Mouse (Mus musculus): Measurements from ENCODE around the gene Slc34a1. TPM values are rescaled to one million over a fixed set of nuclear protein-coding genes. Genes with fewer than 3 reads are reported as not detected.

Gene Slc34a1
- not detected in 2 replicates for polyA plus RNA-seq (2012; rRNA removed)

GRCm38 (mm10) chr13:55398088-55398487, at the start of gene Slc34a1:
Gene Slc34a1 (plus strand): TSS chr13:55398187.

GRCm38 (mm10) chr13:55362453-55363060, 35.4 kb upstream of the Slc34a1 start, which contains the start of gene Lman2:
Gene Lman2 (minus strand): TSS chr13:55362783.

DNA sequence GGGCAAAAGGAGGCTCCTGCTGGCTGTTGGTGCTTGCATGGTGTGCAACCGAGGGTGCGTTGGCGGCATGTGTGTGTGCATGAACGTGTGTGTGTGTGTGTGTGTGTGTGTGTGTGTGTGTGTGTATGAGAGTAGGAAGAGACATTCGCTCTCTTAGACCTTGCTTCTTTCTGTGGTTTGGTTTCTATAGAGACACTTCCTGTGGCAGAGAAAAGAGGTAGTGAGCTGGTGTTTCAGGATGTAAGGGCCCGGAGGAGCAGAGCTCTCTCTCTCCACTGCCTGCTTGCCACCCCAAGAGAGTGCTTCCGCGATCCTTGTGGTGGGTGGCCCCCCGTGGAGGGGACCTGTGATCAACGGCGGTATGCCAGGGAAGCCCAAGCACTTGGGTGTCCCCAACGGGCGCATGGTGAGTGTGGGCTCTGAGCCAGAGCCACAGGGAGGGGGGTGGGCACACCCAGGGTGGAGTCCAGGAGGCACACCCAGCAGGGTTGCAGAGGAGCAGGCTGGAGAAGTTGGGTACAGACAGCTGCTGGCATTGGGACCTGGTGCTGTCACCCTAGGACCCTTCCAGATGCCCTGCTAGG, 28.4 kb upstream of the Slc34a1 start, which contains the start of gene Rgs14:
Gene Rgs14 (plus strand): TSS at position 202 of the 584 bp plus-strand sequence.

GRCm38 (mm10) chr13:55414743-55415380, 16.9 kb downstream of the Slc34a1 start, which contains the start of gene Pfn3:
Gene Pfn3 (minus strand): TSS chr13:55415232.

GRCm38 (mm10) chr13:55426613-55427012, 28.6 kb downstream of the Slc34a1 start, which contains the start of gene F12:
Gene F12 (minus strand): TSS chr13:55426793.

DNA sequence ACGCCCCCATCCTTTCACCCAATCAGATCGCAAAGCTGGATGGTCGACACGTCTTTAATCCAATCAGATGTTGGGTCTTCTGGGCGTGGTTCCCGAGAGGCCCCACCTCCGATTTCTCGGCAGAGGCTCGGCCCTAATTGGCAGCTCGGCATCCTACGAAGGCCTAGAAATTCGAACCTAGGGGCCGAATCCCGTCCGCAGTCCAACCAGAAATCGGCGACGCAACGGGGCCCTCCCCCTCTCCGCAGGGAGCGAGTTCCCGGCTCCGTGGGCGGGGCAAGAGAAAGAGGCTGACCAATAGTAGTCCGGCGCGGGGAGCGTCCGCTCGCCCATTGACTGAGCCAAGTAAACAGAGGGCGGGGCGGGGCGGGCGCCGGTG, 46.9 kb downstream of the Slc34a1 start, which contains the start of gene Grk6:
Gene Grk6 (plus strand): TSS at position 136 of the 379 bp plus-strand sequence.

GRCm38 (mm10) chr13:55464027-55464884, 66.3 kb downstream of the Slc34a1 start, which contains the start of gene Prr7:
Gene Prr7 (plus strand): TSS chr13:55464267.

Other genes with a start within 250 kb of the Slc34a1 start
- gene Fgfr4, start 245.5 kb upstream of the Slc34a1 start, polyA plus RNA-seq (2012; rRNA removed): 3.7 and 4.2 TPM in 2 replicates
- gene Nsd1, start 188.4 kb upstream of the Slc34a1 start, polyA plus RNA-seq (2012; rRNA removed): 8.5 and 9.9 TPM in 2 replicates
- gene Prelid1, start 77.7 kb upstream of the Slc34a1 start, polyA plus RNA-seq (2012; rRNA removed): 106 and 131 TPM in 2 replicates
- 46.2 and 48.4 TPM in 2 replicates for gene Rab24, start 76.2 kb upstream of the Slc34a1 start, polyA plus RNA-seq (2012; rRNA removed)
- gene Mxd3, start 68.4 kb upstream of the Slc34a1 start, polyA plus RNA-seq (2012; rRNA removed): 28.7 and 32.2 TPM in 2 replicates
- 33.8 and 37.5 TPM in 2 replicates for gene Lman2, start 35.4 kb upstream of the Slc34a1 start, polyA plus RNA-seq (2012; rRNA removed)
- gene Rgs14, start 28.5 kb upstream of the Slc34a1 start, polyA plus RNA-seq (2012; rRNA removed): 1.3 and 1.6 TPM in 2 replicates
- gene Pfn3, start 17.0 kb downstream of the Slc34a1 start, polyA plus RNA-seq (2012; rRNA removed): not detected in 2 replicates
- gene F12, start 28.6 kb downstream of the Slc34a1 start, polyA plus RNA-seq (2012; rRNA removed): 48.2 and 48.8 TPM in 2 replicates
- gene Grk6, start 46.9 kb downstream of the Slc34a1 start, polyA plus RNA-seq (2012; rRNA removed): 23.9 and 26.4 TPM in 2 replicates
- gene Prr7, start 66.1 kb downstream of the Slc34a1 start, polyA plus RNA-seq (2012; rRNA removed): 0.27 and 0.45 TPM in 2 replicates
- 4.4 and 6.9 TPM in 2 replicates for gene Dbn1, start 89.9 kb downstream of the Slc34a1 start, polyA plus RNA-seq (2012; rRNA removed)
- 12.5 and 13.1 TPM in 2 replicates for gene Pdlim7, start 115.5 kb downstream of the Slc34a1 start, polyA plus RNA-seq (2012; rRNA removed)
- gene Dok3, start 131.1 kb downstream of the Slc34a1 start, polyA plus RNA-seq (2012; rRNA removed): 3.9 and 4.9 TPM in 2 replicates
- gene Ddx41, start 138.5 kb downstream of the Slc34a1 start, polyA plus RNA-seq (2012; rRNA removed): 27.1 and 31.4 TPM in 2 replicates
- 16.9 and 20.4 TPM in 2 replicates for gene Fam193b, start 172.9 kb downstream of the Slc34a1 start, polyA plus RNA-seq (2012; rRNA removed)
- gene Tmed9, start 175.5 kb downstream of the Slc34a1 start, polyA plus RNA-seq (2012; rRNA removed): 57.0 and 61.6 TPM in 2 replicates
- 5.0 and 5.8 TPM in 2 replicates for gene B4galt7, start 201.7 kb downstream of the Slc34a1 start, polyA plus RNA-seq (2012; rRNA removed)
- gene Caml, start 224.8 kb downstream of the Slc34a1 start, polyA plus RNA-seq (2012; rRNA removed): 14.6 and 14.8 TPM in 2 replicates
- 22.0 and 23.7 TPM in 2 replicates for gene Ddx46, start 236.8 kb downstream of the Slc34a1 start, polyA plus RNA-seq (2012; rRNA removed)